Mouse (Mus musculus): ENCODE measurements around the gene Cdk5rap1.

Gene Cdk5rap1

DNA sequence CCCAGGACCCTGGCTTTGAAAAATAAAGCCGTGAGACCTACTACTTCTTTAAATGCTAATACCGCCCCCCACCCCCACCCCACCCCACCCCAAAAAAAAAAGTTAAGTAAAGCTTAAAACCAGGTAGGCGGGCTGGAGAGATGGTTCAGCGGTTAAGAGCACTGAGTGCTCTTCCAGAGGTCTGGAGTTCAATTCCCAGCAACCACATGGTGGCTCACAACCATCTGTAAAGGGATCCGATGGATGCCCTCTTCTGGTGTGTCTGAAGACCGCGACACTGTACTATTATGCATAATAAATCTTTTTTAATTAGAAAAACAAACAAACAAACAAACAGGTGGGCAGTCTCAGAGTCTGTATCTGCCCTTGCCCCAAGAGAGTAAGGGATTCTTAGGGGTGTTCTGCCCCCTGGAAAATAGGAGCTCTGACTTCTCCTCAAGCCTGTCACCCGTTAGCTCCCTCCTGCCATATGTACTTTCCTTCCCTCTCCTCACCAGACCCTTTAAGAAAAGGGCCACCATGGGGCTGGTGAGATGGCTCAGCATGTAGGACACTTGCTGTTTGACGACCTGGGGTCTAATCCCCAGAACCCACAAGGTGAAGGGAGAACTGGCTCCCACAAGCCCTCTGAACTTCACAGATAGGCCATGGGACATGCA is at the start of gene Cdk5rap1:
Gene Cdk5rap1, minus strand, starts transcription at position 169 of the 659 bp plus-strand sequence.
- in situ Hi-C loops (cut with MboI; ENCODE audit: unreplicated experiment in 2 of 2) = loop anchor here in 1 of 2 experiments (5.0 kb wide), 1 partner anchor 156 kb away; no protein-coding TSS in a partner anchor

DNA sequence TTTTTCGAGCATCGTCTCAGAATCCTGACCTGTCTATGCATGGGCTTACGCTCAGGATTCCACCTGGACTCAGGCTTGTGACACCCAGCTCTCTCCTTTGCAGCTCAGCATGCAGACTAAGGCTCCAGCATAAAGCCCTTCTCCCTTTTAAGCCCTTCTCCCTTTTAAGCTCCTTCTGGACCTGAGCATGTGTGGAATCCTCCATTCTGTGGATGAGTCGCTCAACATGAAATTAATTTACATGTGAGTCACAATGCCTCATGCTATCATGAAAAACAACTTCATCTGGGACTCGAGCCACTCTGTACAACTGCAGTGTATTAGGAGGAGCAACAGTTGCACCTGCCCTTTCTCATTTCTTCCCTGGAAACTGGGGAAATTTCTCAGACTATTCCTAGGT is 49.4 kb upstream of the Cdk5rap1 start:
- in situ Hi-C loops (cut with MboI; ENCODE audit: unreplicated experiment in 2 of 2) = loop anchor here (25.0 kb wide), 2 partner anchors 515 to 1340 kb away; partner anchors contain the start of gene Procr (in 1 of the 2)

DNA sequence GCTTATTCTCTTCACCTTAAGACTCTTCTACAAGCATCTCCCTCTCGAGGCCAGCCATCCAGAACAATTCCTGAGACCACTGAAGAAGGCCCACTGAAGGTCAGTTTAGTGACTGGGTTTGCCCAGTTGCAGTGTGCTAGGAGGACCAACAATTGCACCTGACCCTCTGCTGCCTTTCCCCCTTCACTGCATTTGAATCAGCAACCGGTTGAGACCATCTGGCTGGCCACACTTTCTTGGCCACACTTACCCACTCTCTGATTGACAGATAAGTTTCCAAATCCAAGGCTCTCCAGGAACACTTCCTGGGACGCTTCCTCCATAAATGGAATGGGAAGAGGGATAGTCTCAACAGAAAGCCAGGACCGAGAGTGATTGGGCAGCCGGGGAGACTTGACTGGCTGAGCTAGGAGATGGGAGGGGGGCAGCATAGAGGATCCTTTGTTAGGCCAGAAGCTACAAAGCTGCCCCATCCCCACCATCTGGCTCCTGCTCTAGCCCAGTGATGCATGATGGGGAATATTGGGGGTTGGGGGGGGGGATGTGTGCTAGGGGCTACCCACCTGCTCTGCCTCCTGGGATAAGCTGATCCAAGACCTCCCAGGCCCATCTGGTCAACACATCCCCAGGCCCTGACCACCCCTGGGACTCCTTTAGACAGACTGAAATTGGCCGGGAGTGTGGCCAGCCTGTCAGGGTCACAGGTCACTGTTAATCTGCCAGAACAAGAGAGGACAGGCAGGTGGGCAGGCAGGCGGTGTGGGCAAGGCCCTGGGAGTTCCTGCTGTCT is 48.3 kb upstream of the Cdk5rap1 start:
- in situ Hi-C loops (cut with MboI; ENCODE audit: unreplicated experiment in 2 of 2) = loop anchor here (25.0 kb wide), 2 partner anchors 516 to 1341 kb away; partner anchors contain the start of gene Procr (in 1 of the 2)

DNA sequence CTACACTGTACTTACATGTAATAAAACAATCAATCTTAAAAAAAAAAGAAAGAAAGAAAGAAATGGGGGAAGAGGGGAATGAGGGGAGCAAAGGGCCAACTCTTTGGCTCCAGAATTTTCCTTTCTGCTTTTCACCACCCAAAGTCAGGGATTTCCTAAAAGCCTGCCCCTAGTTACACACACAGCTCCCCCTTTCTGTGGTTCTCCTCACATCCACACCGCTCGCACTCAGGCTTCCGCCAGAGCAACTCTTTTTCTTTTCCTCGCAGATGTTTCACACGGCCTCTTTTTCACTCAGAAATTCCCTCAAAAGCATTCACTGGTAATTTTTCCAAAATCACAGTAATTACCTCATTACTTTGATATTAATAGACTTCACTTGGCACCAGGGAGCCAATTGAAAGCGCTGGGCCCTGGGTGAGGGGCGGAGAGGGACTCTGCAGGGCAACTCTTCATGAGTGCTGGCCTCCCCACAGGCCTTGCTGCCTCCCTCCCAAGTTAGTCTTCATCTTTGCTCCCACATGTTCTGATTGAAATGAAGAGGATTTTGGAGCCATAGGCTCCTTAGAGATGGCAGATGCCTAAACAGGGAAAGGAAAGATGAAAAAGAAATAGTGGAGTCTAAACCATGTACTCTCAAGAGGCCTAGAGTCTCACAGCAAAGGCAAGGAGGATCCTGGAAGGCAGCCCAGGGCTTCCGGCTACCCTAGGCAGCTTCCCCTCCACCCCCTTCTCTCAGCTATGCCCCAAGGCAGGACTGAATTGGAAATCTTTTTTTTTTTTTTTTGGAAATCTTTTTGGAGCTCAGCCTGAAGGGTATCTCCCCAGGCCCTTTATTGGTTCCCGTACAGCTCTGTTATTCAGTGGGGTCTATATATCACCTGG is 47.1 kb upstream of the Cdk5rap1 start:
- in situ Hi-C loops (cut with MboI; ENCODE audit: unreplicated experiment in 2 of 2) = loop anchor here (5.0 to 25.0 kb wide), 8 partner anchors 122 to 1342 kb away; partner anchors contain the start of genes 4930519P11Rik (in 2 of the 2), Zfp341 (in 2 of the 2) and Procr (in 1 of the 2)

DNA sequence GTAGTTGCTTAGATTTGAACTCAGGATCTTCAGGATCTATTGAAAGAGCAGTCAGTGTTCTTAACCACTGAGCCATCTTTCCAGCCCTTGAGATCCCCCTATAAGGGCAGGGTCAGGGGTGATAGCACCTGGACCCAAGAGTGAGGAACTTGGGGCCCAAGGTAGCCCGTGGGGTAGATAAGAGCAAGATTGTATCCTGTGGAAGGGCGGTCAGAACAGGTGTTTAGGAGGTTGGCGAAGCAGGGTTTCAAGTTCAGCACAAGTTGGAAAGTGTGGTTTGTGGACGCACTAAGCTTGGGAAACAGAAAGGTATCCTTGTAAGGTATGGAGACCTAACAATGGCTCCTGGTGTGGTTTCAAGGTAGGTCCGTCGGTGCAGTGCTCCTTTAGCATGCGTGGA is 45.2 kb upstream of the Cdk5rap1 start:
- in situ Hi-C loops (cut with MboI; ENCODE audit: unreplicated experiment in 2 of 2) = loop anchor here (5.0 to 25.0 kb wide), 8 partner anchors 124 to 1344 kb away; partner anchors contain the start of genes 4930519P11Rik (in 2 of the 2), Zfp341 (in 2 of the 2) and Procr (in 1 of the 2)

DNA sequence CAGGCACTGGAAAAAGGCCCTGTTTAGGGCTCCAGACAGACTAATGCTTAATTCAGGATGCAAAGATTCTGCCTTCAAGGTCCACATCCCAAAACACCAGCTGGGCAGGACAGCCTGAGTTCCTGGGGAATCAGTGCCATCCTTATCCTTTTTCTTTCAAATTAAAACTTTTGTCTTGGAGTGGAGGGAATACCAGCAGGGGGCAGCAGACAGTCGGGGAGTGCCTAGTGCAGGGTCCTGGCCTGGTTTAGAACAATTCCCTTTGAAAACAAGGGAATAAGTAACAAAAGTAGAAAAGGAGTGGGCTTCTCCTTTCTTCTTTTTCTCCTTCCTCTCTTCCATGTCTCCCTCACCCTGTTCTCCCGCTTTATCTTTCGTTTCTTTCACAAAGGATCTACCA is 44.3 kb upstream of the Cdk5rap1 start:
- in situ Hi-C loops (cut with MboI; ENCODE audit: unreplicated experiment in 2 of 2) = loop anchor here (5.0 to 25.0 kb wide), 8 partner anchors 125 to 1345 kb away; partner anchors contain the start of genes 4930519P11Rik (in 2 of the 2), Zfp341 (in 2 of the 2) and Procr (in 1 of the 2)

DNA sequence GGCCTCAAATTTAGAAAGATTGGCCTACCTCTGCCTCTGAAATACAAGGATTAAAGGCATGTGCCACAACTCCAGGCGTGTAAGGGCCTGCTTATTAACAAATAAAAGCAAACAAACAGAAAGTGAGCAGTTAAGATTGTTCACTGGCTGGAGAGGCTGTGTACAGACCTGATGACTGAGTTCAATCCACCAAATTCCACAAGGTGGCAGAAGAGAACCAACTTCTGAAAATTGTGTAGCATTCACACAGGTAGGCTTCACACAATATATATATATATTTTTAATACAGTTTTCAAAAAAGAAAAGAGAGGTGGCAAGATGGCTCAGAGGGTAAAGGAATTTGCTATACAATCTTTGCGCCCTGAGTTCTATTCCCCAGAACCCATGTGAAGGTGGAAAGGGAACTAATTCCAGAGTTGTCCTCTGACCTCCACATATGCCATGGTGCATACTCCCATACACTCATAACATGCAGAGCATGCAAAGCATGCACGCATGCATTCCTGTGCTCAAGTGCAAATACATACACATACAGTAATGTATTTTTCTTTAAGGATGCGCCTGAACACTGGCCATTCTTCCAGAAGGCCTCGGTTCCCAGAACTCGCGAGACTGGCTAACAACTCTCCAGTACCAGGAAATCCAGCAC is 39.3 kb upstream of the Cdk5rap1 start:
- in situ Hi-C loops (cut with MboI; ENCODE audit: unreplicated experiment in 2 of 2) = loop anchor here (5.0 to 25.0 kb wide), 6 partner anchors 203 to 1350 kb away; partner anchors contain the start of genes 4930519P11Rik (in 2 of the 2), Zfp341 (in 2 of the 2) and Procr (in 1 of the 2)

DNA sequence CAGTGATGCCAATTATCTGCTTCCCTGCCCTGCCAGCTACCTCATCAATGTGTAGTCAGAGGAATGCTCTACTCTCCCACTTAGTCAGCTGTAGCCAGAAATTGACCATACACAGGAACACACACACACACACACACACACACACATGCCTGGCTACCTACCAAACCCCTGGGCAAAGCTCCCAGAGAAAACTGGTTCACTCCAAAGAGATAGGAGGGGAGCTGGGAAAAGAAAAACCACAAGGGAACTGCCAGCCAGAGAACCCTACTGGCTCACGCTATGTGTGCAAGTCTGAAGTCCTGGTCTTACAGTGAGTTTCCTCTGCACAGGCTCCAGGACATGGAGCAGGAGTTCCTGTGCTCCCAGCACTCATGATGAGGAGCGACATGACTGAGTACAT is 37.5 kb upstream of the Cdk5rap1 start:
- in situ Hi-C loops (cut with MboI; ENCODE audit: unreplicated experiment in 2 of 2) = loop anchor here (5.0 to 25.0 kb wide), 6 partner anchors 204 to 1352 kb away; partner anchors contain the start of genes 4930519P11Rik (in 2 of the 2), Zfp341 (in 2 of the 2) and Procr (in 1 of the 2)

DNA sequence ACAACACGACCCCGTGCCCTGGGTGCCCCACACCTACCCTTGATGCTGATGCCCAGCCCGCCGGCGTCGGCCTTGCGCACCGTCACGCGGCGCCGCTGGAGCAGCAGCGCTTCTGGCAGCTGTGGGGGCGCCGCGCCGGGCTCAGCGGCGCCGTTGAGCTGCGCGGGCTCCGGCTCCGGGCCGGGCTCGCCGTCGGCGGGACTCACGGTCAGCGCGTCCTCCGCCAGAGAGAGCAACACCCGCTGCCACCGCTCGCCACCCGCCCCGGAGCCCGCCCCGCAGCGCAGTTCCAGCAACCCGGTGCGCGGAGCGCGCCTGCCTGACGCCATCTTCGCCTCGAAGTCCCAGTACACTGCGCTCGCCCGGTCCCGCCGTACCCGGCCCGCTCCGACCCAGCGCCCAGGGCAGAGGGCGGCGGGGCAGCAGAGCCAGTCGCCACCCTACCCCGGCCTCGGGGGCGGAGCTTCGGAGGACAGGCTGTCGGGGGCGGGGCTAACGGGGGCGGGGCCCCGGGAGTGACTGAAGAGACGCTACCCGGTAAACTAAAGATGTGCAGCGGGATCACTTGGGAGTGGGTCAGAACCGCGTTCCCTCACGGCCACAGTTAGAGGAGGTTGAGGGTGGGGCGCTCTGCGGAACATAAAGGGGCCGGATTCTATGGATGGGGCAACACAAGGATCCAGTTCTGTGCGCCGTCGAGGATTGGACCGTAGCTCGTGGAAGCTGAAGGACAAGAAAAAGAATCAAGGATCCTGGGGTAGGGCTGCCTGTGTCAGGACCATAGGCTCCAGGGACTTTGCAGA is 35.0 kb upstream of the Cdk5rap1 start, which contains the start of gene Snta1:
Gene Snta1, minus strand, starts transcription at position 457 of the 803 bp plus-strand sequence.
- in situ Hi-C loops (cut with MboI; ENCODE audit: unreplicated experiment in 2 of 2) = loop anchor here (25.0 kb wide), 2 partner anchors 529 to 1354 kb away; partner anchors contain the start of gene Procr (in 1 of the 2)

DNA sequence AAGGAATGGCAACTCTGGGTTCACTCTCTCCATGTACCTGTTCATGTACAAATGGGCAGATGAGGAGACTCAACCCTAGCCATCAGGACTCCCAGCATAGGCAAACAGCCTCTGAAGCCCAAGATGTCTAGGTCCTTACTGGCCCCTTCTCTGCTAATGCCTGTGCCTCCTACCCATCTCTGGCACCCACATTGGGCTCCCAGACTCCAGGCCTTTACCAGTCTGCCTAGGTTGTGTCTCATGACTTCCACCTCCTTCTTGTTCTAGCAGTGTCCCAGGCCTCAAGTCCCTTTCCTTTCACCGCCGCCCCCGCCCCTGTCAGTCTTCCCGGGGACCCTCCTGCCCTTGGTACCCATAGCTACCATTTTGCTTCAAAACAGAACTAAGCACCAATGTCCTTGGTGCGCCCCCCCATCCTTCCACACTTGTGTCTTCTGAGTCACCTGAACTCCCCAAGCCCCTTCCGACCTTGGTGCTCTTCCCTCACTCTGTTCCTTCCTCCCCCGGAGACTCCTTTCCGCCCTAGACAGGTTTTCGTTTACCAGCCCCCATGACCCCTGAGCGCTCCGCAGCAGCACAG is 34.3 kb upstream of the Cdk5rap1 start:
- in situ Hi-C loops (cut with MboI; ENCODE audit: unreplicated experiment in 2 of 2) = loop anchor here (25.0 kb wide), 2 partner anchors 530 to 1355 kb away; partner anchors contain the start of gene Procr (in 1 of the 2)

DNA sequence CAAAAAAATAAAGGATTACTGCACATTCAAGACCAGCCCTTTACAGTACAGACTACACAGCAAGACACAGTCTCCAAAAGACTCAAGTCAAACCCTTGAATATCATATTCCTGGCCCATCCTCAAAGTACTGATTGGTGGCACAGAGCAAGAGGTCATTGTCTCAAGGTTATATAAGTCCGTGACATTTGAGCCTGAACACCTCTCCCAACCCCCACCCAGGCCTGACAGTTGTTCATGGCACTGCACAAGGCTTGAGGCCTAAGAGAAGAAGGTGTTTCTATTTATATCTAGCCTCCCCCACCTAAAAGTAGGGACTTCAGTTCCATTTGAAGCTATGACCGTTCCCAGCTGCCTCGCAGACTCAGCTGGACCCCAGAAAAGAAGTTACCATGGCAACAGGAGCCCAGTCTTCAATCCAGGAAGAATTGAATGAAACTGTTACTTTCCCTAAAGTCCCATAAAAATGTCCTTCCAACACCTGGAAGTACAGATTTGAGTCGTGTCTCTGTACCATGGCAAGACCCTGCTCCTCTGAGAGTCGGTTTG is 32.7 kb upstream of the Cdk5rap1 start:
- in situ Hi-C loops (cut with MboI; ENCODE audit: unreplicated experiment in 2 of 2) = loop anchor here (25.0 kb wide), 2 partner anchors 532 to 1357 kb away; partner anchors contain the start of gene Procr (in 1 of the 2)

DNA sequence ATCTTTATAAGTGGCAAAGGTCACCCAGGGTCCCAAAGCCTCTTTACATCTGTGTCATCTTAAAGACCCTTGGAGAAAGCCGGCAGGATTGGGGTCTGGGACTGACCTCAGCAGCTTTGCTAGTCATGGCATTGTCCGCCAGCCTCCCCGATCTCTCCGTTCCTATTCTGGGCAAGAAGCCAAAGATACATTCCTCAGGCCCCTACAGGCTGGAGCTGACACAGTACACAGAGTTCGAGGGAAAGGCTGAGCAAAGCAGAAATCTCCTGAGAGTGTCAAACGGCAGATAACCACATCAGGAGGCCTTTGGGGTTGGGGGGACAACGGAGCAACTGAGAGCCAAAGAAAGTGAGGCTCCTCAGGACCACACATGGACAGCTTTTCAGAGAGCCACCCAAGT is 30.0 kb upstream of the Cdk5rap1 start:
- in situ Hi-C loops (cut with MboI; ENCODE audit: unreplicated experiment in 2 of 2) = loop anchor here (25.0 kb wide), 2 partner anchors 534 to 1359 kb away; partner anchors contain the start of gene Procr (in 1 of the 2)

DNA sequence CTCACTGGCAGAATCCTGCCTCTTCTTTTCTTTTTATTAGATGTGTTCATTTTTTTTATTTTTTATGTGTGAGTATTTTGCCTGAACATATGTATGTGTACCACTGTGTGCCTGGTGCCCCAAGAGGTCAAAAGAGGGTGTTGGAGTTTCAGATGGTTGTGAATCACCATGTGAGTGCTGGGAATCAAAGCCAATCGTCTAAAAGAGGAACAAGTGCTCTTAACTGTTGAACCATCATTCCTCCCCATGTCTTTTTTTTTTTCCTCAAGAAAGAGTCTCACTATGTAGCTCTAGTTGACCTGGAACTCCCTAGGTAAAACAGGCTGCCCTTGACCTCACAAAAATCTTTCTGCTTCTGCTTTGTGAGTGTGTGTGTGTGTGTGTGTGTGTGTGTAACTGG is 29.2 kb upstream of the Cdk5rap1 start:
- in situ Hi-C loops (cut with MboI; ENCODE audit: unreplicated experiment in 2 of 2) = loop anchor here (25.0 kb wide), 2 partner anchors 535 to 1360 kb away; partner anchors contain the start of gene Procr (in 1 of the 2)

DNA sequence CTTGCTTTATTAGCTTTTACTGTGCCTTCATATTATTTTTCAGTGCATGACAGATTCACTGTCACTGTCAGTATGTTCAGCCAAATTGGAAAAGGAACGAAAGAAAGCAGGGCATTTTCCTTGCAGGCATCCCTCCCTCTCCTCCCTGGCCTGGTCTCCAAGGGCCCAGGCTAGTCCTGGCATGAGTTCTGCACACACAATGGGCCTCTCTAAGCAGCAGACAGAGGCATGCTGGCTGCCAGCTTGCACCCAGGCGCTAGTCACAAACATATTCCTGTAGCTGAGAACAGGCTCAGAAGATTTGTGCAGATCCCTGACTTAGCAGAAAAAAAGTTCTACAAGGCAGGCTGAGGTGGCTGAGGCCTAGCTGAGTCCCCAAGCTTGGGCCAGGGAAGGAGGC is 26.5 kb upstream of the Cdk5rap1 start:
- in situ Hi-C loops (cut with MboI; ENCODE audit: unreplicated experiment in 2 of 2) = no loop called here

DNA sequence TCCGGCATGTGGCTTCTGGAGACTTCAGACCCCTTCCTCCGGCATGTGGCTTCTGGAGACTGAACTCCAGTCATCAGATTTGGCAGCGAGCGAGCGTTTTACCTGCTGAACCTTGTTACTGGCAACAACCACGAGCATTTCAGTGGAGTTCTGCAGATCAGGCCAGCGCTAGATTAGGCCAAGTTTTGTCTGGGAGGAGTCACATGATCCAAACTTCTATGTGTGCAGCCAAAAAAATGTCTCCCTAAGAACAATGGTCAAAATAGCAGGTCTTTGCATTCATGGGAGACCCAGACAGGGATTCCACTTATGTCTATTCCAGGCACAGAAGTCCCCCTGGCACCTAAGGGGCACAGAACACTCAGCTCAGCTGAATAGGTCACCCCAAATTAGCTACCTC is 25.5 kb upstream of the Cdk5rap1 start:
- in situ Hi-C loops (cut with MboI; ENCODE audit: unreplicated experiment in 2 of 2) = no loop called here

DNA sequence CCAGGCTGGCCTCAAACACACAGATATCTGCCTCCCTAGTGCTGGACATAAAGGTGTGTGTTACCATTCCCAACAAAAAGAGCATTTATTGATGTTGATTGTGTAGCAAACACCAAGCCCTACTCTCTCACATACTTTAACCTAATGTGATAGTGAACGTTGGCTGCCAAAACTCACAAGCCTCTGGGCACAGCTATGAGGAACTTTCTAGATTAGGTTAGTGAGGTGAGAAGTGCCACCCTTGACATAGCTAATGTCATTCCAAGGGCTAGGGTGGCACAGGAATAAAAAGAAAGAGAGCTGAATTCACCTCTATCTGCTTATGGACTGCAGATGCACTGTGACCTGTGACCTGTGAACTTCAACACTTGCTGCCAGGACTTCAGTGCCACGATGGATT is 23.7 kb upstream of the Cdk5rap1 start:
- in situ Hi-C loops (cut with MboI; ENCODE audit: unreplicated experiment in 2 of 2) = no loop called here

DNA sequence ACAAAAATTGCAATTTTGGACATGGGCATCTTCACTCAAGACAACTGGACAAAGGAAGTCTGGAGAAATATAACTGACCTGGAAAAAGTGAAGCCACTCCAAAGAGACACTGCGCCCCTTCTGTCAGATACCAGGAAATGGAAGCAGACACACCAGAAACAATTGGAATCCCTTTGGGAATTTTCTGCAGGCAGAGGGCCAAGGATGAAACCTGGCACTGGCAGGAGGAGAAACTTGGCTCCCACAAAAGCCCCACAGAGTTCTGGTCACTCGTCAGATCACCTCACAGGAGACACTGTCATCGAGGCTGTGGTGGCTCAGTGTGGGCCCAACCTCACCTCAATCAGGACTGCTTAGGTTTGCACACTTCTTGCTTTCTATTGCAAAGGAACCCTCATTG is 21.8 kb upstream of the Cdk5rap1 start:
- in situ Hi-C loops (cut with MboI; ENCODE audit: unreplicated experiment in 2 of 2) = no loop called here

Measured in v-Abl transformed pro-B cells (cell line).